Mouse (Mus musculus) liver, embryonic 16.5 days (tissue): ENCODE measurements around the gene Tnfrsf9. TPM values are rescaled to one million over a fixed set of nuclear protein-coding genes. Genes with fewer than 3 reads are reported as not detected.

Source experiments
- ATAC-seq: fragments of 200-750 bp; cut with Nextera tagmentation; 2 replicates; pipeline ENCODE4 v1.8.0; 2017; ENCODE audit warnings: low read depth, mild to moderate bottlenecking, moderate number of reproducible peaks, moderate library complexity
- H3K27ac ChIP-seq: fragments of 300-500 bp; sonication (generic); 2 replicates; pipeline ENCODE4 v1.5.1; 2014; ENCODE audit warnings: mild to moderate bottlenecking, low read length
- H3K27me3 ChIP-seq: fragments of 300-500 bp; sonication (generic); 2 replicates; pipeline ENCODE4 v1.6.1; 2014; ENCODE audit warnings: low read depth, low read length, mixed read lengths; ENCODE audit not compliant: control insufficient read depth, insufficient read depth
- H3K36me3 ChIP-seq: fragments of 300-500 bp; sonication (generic); 2 replicates; pipeline ENCODE4 v1.6.1; 2014; ENCODE audit warnings: mild to moderate bottlenecking; ENCODE audit not compliant: control insufficient read depth, insufficient read depth
- H3K4me1 ChIP-seq: fragments of 300-500 bp; sonication (generic); 2 replicates; pipeline ENCODE4 v1.6.1; 2014; ENCODE audit warnings: low read depth, low read length, mixed read lengths; ENCODE audit not compliant: control insufficient read depth
- H3K4me2 ChIP-seq: fragments of 300-500 bp; sonication (generic); 2 replicates; pipeline ENCODE4 v1.6.1; 2014; ENCODE audit warnings: low read depth, low read length, mixed read lengths
- H3K4me3 ChIP-seq: fragments of 300-500 bp; sonication (generic); 2 replicates; pipeline ENCODE4 v1.5.1; 2014; ENCODE audit warnings: low read depth, mild to moderate bottlenecking, low read length
- H3K9ac ChIP-seq: fragments of 300-500 bp; sonication (generic); 2 replicates; pipeline ENCODE4 v1.6.1; 2014; ENCODE audit warnings: low read depth, low read length
- H3K9me3 ChIP-seq: fragments of 300-500 bp; sonication (generic); replicated peaks from 2 replicates; pipeline ENCODE4 v1.6.1; 2016; ENCODE audit warnings: low read length; ENCODE audit not compliant: control insufficient read depth
- WGBS: fragments of 180-500 bp; shearing (Covaris S2); extraction: QIAGEN DNeasy Blood & Tissue Kit; methylation state at CpG from one replicate; pipeline ENCODE4 v1.1.7; 2014; ENCODE audit not compliant: insufficient replicate concordance; 5-methylcytosine and 5-hydroxymethylcytosine counted together
- polyA plus RNA-seq: library from polyadenylated mRNA; unstranded; fragments of >200 nt; fragmentation: Nextera tagmentation; extraction: Ambion mirVana; gene quantifications from 2 replicates; pipeline ENCODE4 v1.2.1, GENCODE M21; 2015

Gene Tnfrsf9
- polyA plus RNA-seq, 1 experiment from 2014 or later = 0.20 TPM

DNA sequence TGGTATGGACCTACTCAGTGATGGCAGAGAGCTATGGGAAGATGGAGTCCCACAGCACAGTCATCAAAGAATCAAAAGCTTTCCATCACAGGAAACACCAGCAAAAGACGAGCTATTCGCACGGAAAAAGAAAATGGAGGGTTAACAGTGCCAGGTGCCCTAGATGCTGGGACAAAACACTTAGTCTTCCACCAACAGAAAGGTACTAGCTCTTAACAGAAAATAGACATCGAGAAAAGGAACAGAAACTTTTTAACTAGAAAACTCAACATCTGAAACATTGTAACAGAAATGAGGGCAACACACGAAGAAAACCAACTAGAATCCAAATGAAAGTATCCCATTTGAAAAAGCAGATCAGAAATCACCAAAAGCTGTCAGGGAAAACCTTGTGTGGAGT is 65.8 kb downstream of the Tnfrsf9 start:
- H3K4me1 ChIP-seq = no peaks in the 10 kb centered on the region
- no peak overlapping the region for H3K27ac ChIP-seq
- H3K4me3 ChIP-seq = no peak overlapping the region
- no peak overlapping the region for H3K9ac ChIP-seq
- ATAC-seq = no peak
- H3K9me3 ChIP-seq = no peaks in the 10 kb centered on the region
- 70% methylated on average over 5 of the region's 5 CpGs for WGBS
- H3K36me3 ChIP-seq = no peaks in the 10 kb centered on the region
- no peaks in the 10 kb centered on the region for H3K27me3 ChIP-seq
- no peak overlapping the region for H3K4me2 ChIP-seq

- Histone ChIP-seq H3K9ac (no peak overlapping the region), H3K27ac (no peak overlapping the region), H3K4me3 (no peak overlapping the region), H3K27me3 (no peaks in the 10 kb centered on the region), H3K36me3 (no peaks in the 10 kb centered on the region), H3K4me2 (no peak overlapping the region), H3K9me3 (no peaks in the 10 kb centered on the region), H3K4me1 (no peaks in the 10 kb centered on the region)
- WGBS = 37% methylated on average over 6 of the region's 6 CpGs
- no peak for ATAC-seq
Observed at GRCm38 (mm10) chr4:150990148-150990547, 75.8 kb downstream of the Tnfrsf9 start.

Other genes with a start within 250 kb of the Tnfrsf9 start
- gene Errfi1, start 60.6 kb upstream of the Tnfrsf9 start, polyA plus RNA-seq = 38.7 and 41.4 TPM in 2 replicates
- gene Park7, start 125 bp upstream of the Tnfrsf9 start, polyA plus RNA-seq = 177 and 184 TPM in 2 replicates
- gene Uts2, start 82.5 kb downstream of the Tnfrsf9 start, polyA plus RNA-seq = not detected in 2 replicates
- 2.9 and 3.8 TPM in 2 replicates for gene Per3, start 130.1 kb downstream of the Tnfrsf9 start, polyA plus RNA-seq
- gene Vamp3, start 143.4 kb downstream of the Tnfrsf9 start, polyA plus RNA-seq = 29.9 and 32.5 TPM in 2 replicates
- gene Gm13090, start 175.0 kb downstream of the Tnfrsf9 start, polyA plus RNA-seq = not detected in 2 replicates